Mouse (Mus musculus) neutrophil, adult 59 days (primary cell): Measurements from ENCODE around the gene Rhox9. TPM values are rescaled to one million over a fixed set of nuclear protein-coding genes. Genes with fewer than 3 reads are reported as not detected.

ENCODE experiments used
- total RNA-seq, 2 experiments: library from RNA; stranded (reverse); gene quantifications; 1 replicate in 1 of 2; 2 replicates in 1 of 2; pipeline ENCODE4 v1.2.4; 2023

The Rhox9 gene
- total RNA-seq, result not detected

DNA sequence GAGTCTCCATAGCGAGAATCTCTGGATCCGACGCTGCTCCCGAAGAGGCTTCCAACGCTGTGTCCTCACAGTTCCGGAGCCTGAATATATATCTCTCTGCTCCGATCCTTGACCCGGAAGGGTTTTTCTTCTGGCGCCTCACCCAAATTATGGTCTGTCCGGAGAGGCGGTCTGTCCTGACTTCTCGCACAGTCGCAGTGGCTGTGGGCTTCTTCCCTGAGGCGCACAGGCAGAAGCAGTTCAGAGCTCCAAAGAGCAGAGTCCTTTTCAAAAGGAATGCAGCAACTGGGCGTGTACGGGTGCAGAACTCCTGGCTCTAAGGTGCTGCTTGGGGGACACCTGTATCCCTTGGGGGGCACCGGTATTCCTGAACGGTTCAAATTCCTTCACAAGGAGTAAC, at the start of gene Rhox9:
Gene Rhox9 (minus strand): TSS at position 101 of the 400 bp plus-strand sequence.

DNA sequence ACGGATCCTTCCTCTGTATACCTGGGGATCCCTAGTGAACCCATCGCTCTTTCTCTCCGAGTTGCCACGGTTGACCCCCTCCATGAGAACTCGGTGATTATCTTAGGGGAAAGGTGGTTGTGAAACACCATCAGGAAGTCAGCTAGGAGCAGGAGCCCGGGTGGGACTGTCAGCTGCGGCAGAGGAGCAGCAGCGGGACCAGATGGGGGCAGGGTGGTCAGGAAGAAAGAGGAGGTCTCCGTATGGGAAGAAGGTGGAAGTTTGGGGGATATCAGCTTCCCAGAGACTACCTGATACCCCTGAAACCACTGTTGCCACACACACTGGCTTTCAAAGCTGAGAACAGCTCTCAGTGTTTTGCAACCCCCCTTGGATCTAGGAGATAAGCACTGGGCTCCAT, 4.4 kb downstream of the Rhox9 start, which contains the start of gene Rhox7b:
Gene Rhox7b (minus strand): TSS at position 101 of the 400 bp plus-strand sequence.

DNA sequence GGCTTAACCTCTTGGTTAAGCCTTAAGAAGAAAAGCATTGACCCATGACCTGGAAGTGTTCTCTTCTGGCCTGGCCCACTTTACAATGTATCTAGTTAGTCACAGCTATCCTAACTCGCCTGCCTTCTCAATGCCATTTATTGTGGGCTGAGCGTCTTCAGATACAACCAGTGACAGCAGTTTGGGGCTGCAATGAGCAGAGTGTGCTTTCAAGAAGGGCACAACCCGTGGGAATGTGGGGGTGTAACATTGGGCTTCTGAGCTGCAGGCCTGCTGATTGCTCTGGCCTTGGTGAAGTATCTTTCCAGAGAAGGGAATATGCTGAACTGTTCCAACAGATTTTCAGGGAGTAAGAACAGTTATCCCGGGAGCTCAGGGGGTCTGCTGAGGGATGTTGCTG, 22.7 kb downstream of the Rhox9 start, which contains the start of gene Rhox8:
Gene Rhox8 (minus strand): TSS at position 101 of the 400 bp plus-strand sequence.

Other genes with a start within 250 kb of the Rhox9 start
- gene Rhox3h, start 233.0 kb downstream of the Rhox9 start, total RNA-seq, result not detected
- not detected for gene Rhox2h, start 228.5 kb downstream of the Rhox9 start, total RNA-seq
- not detected for gene Rhox5, start 96.9 kb downstream of the Rhox9 start, total RNA-seq
- not detected for gene Rhox6, start 74.9 kb downstream of the Rhox9 start, total RNA-seq
- gene Rhox7a, start 70.1 kb downstream of the Rhox9 start, total RNA-seq, result not detected
- not detected for gene Rhox8, start 22.8 kb downstream of the Rhox9 start, total RNA-seq
- gene Rhox7b, start 4.5 kb downstream of the Rhox9 start, total RNA-seq, result not detected
- not detected for gene Btg1-ps1, start 117.0 kb upstream of the Rhox9 start, total RNA-seq
- not detected for gene Btg1-ps2, start 141.3 kb upstream of the Rhox9 start, total RNA-seq
- gene Rhox10, start 164.7 kb upstream of the Rhox9 start, total RNA-seq, result not detected
- gene Rhox11, start 183.4 kb upstream of the Rhox9 start, total RNA-seq, result not detected
- not detected for gene Rhox12, start 209.1 kb upstream of the Rhox9 start, total RNA-seq
- gene Rhox13, start 219.4 kb upstream of the Rhox9 start, total RNA-seq, result not detected